Mouse (Mus musculus) regulatory T cell (primary cell): ENCODE measurements at regions not wholly inside any gene's neighbourhood (a gene's known extent, or its start where the extent isn't known, plus 50 kb on each side); places are given as distances from the start of the nearest gene placed in this dataset.

Experiments
- in situ Hi-C: fragments of 300-600 bp; cut with MboI, MseI; formaldehyde crosslinking; loops from one replicate; pipeline ENCODE4 v1.15.1; 2025; ENCODE audit warnings: high pct_unique_total_duplicates

- in situ Hi-C loops: no loop called here
Measured at GRCm38 (mm10) chr17:47141843-47142215, 131.5 kb upstream of the Ubr2 start.

DNA sequence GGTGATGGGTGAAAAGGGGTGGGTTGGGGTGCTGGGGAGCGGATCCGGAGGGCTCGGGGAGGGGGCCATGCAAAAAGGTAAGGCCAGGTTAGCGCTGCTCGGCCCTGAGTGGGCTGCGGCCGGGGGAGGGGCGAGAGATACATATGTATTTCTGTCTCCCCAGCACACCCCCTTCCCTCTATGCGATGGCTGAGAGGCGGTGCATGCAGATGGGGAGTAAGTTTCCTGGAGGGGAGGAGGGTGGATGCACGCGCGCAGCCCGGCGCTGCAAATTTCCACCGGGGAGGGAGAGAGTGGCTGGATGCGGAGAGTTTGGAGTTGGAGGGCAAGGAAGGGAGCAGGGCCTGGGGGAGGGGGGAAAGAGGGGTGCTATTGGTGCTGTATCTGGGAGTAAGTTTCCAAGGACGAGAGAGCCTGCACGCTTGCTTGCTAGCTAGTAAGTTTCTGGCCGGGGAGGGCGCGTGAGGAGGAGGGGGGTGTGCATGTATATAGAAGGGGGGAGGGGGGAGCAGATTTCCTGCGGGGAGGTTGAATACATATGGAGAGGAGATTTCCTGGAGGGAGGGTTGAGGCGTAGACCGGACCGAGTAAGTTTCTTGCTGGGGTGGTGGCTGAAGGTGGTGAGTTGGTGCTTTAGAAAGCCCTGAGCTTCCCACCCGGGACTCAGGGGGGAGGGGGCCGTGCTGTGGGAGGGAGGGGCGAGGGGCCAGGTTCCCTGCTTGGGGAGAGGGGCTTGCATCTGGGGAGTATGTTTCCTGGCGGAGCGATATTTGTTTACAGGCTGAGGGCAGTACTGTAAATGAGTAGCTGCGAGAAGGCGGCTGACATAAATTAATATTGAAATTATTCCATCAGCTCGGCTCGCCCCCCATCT lies 130.8 kb upstream of the Ubr2 start:
- in situ Hi-C loops: no loop called here

- in situ Hi-C loops: no loop called here
Measured at GRCm38 (mm10) chr17:47140241-47140968, 130.0 kb upstream of the Ubr2 start.

DNA sequence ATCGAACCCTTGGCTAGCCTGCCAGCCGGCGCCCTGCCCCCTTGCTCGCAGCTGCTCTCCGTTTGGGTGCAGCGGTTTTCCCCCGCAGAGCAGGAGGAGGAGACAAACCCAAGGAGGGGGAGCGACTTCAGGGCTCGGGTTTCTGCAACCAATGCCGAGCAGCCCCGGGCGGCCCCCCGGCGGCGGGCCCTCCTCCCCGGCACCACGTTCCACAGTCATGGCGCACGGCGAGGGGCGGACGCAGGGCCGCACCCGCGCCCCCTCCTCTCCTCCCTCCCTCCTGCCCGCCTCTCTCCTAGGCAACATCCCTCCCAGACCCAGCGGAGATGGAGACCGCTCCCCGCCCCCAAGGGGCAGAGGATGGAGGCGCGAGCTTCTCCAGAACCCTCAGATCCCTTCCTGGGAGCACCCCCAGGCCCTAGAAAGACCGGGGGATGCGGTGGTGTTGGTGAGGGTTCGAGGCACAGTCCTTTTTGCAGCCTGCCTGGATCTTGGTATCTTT lies 129.4 kb upstream of the Ubr2 start:
- in situ Hi-C loops: no loop called here

- in situ Hi-C loops: no loop called here
Measured at GRCm38 (mm10) chr17:47139171-47139617, 128.8 kb upstream of the Ubr2 start.

DNA sequence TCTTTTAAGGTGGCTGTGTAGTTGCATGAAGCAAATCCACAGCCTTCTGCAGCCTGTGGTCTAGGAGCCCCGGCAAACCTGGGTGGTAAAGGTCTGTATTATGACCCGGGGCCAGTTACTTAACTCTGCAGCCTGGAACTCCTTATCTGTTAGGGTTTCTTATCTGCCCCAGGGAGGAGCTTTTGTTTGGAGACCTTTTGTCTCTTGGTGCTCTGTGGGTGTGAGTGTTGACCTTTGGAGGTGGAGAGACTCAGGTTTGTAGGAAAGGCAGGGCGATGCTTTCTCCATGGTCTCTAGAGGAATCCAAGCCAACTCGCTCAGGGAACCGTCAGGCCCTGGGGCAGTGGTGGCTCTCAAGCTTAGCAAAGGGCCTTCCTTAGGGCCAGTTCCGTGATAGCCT lies 127.8 kb upstream of the Ubr2 start:
- in situ Hi-C loops: no loop called here

- in situ Hi-C loops: no loop called here
Measured at GRCm38 (mm10) chr17:47135391-47135790, 125.0 kb upstream of the Ubr2 start.

DNA sequence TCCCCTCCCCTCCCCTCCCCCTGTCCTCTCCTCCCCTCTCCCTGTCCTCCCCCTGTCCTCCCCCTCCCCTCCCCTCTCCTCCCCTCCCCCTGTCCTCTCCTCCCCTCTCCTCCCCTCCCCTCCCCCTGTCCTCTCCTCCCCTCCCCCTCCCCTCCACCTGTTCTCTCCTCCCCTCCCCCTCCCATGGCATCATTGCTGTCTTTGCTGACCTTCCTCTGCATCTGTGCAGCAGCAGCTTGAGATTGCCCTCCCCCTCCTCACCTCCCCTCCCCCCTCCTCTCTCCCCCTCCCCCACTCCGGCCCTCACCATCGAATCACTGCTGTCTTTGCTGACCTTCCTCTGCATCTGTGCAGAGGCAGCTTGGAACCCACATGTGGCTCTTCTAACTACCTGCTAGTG lies 123.4 kb upstream of the Ubr2 start:
- in situ Hi-C loops: no loop called here

- in situ Hi-C loops: loop anchor here (10.0 kb wide), 1 partner anchor 183 kb away; no protein-coding TSS in a partner anchor
Measured at GRCm38 (mm10) chr17:47127571-47127970, 117.2 kb upstream of the Ubr2 start.

DNA sequence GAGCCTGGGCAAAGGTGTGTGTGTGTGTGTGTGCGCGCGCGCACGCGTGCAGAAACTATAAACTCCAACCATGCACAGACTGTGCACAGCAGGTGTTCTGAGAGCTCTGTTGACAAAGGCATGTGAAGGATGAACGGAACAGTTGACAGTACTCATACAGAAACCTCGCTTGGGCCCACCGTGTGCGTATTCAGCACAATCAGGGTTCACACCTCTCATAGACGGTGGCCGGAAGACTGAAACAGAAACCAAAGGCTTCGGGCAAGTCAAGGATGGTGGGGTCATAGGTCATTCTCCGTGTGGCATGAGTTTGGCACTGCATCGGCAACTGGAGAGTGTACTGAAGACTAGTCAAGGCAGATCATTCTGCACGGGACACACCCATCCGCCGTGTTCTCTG lies 113.2 kb upstream of the Ubr2 start:
- in situ Hi-C loops: loop anchor here (10.0 kb wide), 1 partner anchor 179 kb away; no protein-coding TSS in a partner anchor

- in situ Hi-C loops: loop anchor here (10.0 kb wide), 1 partner anchor 177 kb away; no protein-coding TSS in a partner anchor
Measured at GRCm38 (mm10) chr17:47122221-47122620, 111.9 kb upstream of the Ubr2 start.

- in situ Hi-C loops: no loop called here
Measured at GRCm38 (mm10) chr17:47118010-47118409, 107.7 kb upstream of the Ubr2 start.

- in situ Hi-C loops: no loop called here
Measured at GRCm38 (mm10) chr17:47115754-47116153, 105.4 kb upstream of the Ubr2 start.

DNA sequence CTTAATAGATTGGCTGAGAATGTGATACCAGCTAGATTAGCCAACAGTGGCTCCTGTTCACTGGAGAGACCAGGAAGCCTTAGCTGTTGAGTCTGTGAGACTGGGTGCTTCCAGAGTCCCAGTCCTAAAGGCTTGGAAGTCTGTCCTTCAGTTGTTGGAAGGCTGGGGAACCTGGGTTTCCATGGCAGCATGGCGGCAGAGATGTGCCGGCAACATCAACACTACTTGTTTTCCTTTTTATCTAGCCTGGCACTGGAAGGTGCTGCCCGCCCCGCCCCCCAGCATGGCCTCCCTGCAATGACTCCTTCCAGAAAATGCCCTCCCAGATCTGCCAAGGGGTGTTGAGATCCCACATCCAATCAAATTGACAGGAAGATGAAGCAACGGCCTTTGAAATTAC lies 104.8 kb upstream of the Ubr2 start:
- in situ Hi-C loops: no loop called here

- in situ Hi-C loops: no loop called here
Measured at GRCm38 (mm10) chr17:47114736-47115135, 104.4 kb upstream of the Ubr2 start.

DNA sequence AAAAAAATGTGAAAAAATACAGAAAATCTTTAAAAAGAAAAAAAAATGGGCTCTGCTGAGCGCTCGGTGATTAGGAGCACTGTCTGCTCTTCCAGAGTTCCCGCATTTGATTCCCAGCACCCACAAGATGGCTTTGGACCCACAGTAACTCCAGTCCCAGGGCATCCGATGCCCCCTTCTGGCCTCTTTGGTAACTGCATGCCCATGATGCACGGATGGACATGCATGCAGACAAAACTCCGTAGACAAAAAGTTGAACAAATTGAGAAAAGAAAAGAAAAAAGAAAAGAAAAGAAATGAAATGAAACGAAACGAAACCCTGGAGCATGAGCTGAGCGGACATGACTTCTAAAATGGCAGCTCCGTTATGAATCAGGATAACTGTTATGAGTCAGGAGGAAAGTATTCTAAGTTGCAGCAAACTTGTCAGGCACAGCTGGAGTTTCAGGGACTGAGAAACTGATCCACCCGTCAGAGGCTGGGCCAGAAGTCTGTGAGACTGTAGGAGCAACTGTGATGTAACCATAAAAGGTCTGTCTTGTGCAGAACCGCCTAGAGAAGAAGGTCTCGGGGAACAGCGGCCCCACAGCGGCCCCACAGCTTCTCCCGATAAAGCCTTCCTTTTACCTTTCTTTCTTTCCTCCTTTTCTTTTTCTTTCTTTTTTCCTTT lies 102.3 kb upstream of the Ubr2 start:
- in situ Hi-C loops: no loop called here

GRCm38 (mm10) chr17:47110836-47111235 lies 100.5 kb upstream of the Ubr2 start:
- in situ Hi-C loops: no loop called here

- in situ Hi-C loops: no loop called here
Measured at GRCm38 (mm10) chr17:47104328-47104727, 94.0 kb upstream of the Ubr2 start.

DNA sequence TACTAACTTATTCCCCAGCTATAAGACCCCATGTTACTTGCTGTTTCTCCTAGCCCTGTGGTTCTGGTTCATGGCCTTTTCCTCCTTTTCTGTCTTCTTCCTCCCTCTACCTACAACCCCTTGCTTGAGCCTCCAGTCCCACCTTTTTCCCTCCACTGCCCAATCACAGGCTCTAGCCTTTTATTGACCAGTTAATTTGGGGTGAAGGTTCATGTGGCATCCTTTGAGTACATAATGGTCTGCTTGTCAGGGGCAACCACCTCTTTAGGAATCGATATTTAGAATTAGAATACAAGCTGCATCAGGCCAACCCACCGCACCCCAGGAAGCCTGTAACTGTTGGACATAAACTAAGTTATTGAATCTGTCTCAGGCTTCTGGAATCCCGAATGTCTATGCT lies 84.8 kb upstream of the Ubr2 start:
- in situ Hi-C loops: loop anchor here (5.0 kb wide), 1 partner anchor 283 kb away; no protein-coding TSS in a partner anchor

GRCm38 (mm10) chr17:47092076-47092475 lies 81.7 kb upstream of the Ubr2 start:
- in situ Hi-C loops: no loop called here

DNA sequence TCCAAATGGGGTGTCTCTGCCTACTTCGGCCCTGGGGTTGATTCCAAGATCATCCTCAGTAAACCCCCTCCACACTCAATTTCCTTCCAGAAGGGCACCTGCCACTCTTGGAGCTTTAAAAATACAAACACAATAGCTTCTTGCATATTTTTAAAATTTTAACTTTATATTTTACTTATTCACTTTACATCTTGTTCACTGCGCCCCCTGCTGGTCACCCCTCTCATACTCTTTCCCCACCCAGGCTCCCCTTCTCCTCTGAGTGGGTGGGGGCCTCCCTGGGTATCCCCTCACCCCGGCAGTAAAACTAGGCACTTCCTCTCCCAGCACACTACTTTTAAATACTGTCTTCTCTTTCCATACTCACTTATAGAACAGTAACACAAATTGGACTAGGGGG lies 79.4 kb upstream of the Ubr2 start:
- in situ Hi-C loops: no loop called here

DNA sequence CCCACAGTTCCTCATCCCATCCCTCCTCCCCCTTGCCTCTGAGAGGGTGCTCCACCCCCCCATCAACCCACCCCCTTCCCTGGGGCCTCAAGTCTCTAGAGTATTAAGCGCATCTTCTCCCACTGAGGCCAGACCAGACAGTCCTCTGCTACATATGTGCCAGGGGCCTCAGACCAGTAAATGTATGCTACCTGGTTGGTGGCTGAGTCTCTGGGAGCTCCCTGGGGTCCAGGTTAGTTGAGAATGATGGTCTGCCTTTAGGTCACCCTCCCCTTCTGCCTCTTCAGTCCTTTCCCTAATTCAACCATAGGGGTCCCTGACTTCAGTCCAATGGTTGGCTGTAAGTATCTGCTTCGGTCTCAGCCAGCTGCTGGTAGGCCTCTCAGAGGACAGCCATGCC lies 58.9 kb upstream of the Ubr2 start:
- in situ Hi-C loops: no loop called here
